ENCODE assay signal across 8 mouse cellular contexts in the genomic region with DNA sequence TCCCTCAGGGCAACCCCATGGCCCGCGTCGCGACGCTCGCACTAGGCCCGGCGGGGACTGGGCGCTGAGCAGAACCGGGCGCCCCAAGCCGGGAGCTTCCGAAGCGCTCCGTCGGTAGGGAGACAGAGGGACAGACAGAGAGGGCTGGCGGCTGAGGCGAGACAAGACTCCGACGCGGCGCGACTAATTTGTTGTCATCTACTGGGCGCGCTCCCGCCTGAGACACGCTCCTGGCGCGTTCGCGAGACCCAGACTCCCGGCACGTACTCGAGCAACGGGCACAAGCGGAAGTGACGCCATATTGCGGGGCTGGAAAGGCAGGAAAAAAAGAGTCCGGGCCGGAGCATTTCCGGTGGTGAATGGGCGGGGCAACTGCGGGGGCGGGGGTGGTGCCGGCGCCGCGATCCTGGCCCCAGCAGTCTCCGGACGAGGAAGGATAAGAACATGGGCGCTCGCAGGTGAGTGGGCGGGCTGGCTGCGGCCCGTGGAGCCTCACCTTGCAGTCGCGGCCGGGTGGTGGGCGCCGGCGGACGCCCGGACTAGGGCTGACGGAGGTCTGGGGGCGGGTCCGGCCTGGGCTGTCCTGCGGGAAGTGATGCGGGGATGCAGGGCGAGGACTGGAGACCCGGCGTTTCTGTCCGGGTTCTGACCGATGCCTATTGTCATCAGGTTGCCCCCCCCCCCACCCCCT. TPM values are rescaled to one million over a fixed set of nuclear protein-coding genes. Genes with fewer than 3 reads are reported as not detected.
DNase-seq lines count a peak whose midpoint lies in the region; ATAC-seq and TF ChIP-seq lines count a peak whose summit lies in the region.

TSS of gene Atg2b (minus strand) at position 211 of the 691 bp plus-strand sequence.

- no peaks in the 10 kb centered on the region for H3K9me3 ChIP-seq in G1E (replicated peaks)
- no peaks in the 10 kb centered on the region for H3K9me3 ChIP-seq in forebrain, embryonic 16.5 days (ENCODE audit: control insufficient read depth, low read length)
- H3K9me3 ChIP-seq in lung, embryonic 14.5 days (ENCODE audit: low read depth, low read length), result no peaks in the 10 kb centered on the region

- no peak for TF ChIP-seq POLR2A in olfactory bulb, adult 2 months (IDR thresholded peaks at IDR 0.05; ENCODE audit: insufficient read depth, low read depth, low read length)
- peak; percentile 63; the same call in 1 of the 2 replicates for TF ChIP-seq POLR2A in thymus, adult 2 months (IDR thresholded peaks at IDR 0.05; ENCODE audit: control insufficient read depth, extremely low read depth, insufficient read depth, low read length, poor library complexity)

- WGBS in forebrain, embryonic 16.5 days, result under 1% methylated on average over 69 of the region's 73 CpGs
- whole genome bisulfite sequencing in lung, embryonic 14.5 days, result 1% methylated on average over 70 of the region's 73 CpGs
- WGBS in olfactory bulb, adult 2 months, result under 1% methylated on average over 71 of the region's 73 CpGs
- WGBS in thymus, adult 2 months, result under 1% methylated on average over 72 of the region's 73 CpGs

- peak; percentile 99 for DNase-seq in G1E (ENCODE audit: low spot score)
- DNase-seq in cerebellum, adult 18-20 months, result peak; percentile 98
- DNase-seq in heart, postnatal 36 days, result peak; percentile 94 to 96
- peak; percentile 96 to 98 for DNase-seq in layer of hippocampus, adult 2 months (ENCODE audit: low spot score in 2 of 2)
- DNase-seq in lung, embryonic 14.5 days, result peak; percentile 99
- peak; percentile 93 for DNase-seq in thymus, adult 2 months

- peak within 1 kb of the TSS; percentile 86 for H3K9ac ChIP-seq in forebrain, embryonic 16.5 days (replicated peaks; ENCODE audit: low read depth, low read length)
- peak within 1 kb of the TSS; percentile 93 for H3K9ac ChIP-seq in lung, embryonic 14.5 days

- peak within 1 kb of the TSS; percentile 91 for H3K27ac ChIP-seq in forebrain, embryonic 16.5 days (ENCODE audit: low read length)
- peak within 1 kb of the TSS; percentile 94 for H3K27ac ChIP-seq in layer of hippocampus, adult 2 months
- peak within 1 kb of the TSS; percentile 93 for H3K27ac ChIP-seq in lung, embryonic 14.5 days (ENCODE audit: low read depth)
- H3K27ac ChIP-seq in olfactory bulb, adult 2 months (ENCODE audit: insufficient read depth, low read depth, low read length), result peak within 1 kb of the TSS; percentile 80
- H3K27ac ChIP-seq in thymus, adult 2 months (ENCODE audit: control insufficient read depth, insufficient read depth, low read length), result peak within 1 kb of the TSS; percentile 11

- no peaks in the 10 kb centered on the region for H3K27me3 ChIP-seq in G1E (ENCODE audit: insufficient read depth, low read length)
- no peaks in the 10 kb centered on the region for H3K27me3 ChIP-seq in forebrain, embryonic 16.5 days (replicated peaks; ENCODE audit: control insufficient read depth, insufficient read depth, low read length)
- H3K27me3 ChIP-seq in lung, embryonic 14.5 days (ENCODE audit: insufficient read depth, low read length), result no peaks in the 10 kb centered on the region
- no peaks in the 10 kb centered on the region for H3K27me3 ChIP-seq in thymus, adult 2 months (ENCODE audit: control insufficient read depth, insufficient read depth, low read length)

- H3K4me2 ChIP-seq in forebrain, embryonic 16.5 days (ENCODE audit: low read length), result peak within 1 kb of the TSS; percentile 88
- peak within 1 kb of the TSS; percentile 91 for H3K4me2 ChIP-seq in lung, embryonic 14.5 days

- H3K4me1 ChIP-seq in G1E (ENCODE audit: insufficient read depth, low read depth, low read length), result peaks cover 68% of the 10 kb centered on the region
- peaks cover 29% of the 10 kb centered on the region for H3K4me1 ChIP-seq in forebrain, embryonic 16.5 days (replicated peaks; ENCODE audit: control insufficient read depth, insufficient read depth, low read length)
- H3K4me1 ChIP-seq in lung, embryonic 14.5 days (ENCODE audit: insufficient read depth), result no peaks in the 10 kb centered on the region
- peaks cover 5% of the 10 kb centered on the region for H3K4me1 ChIP-seq in olfactory bulb, adult 2 months (ENCODE audit: control insufficient read depth, insufficient read depth, low read length)
- H3K4me1 ChIP-seq in thymus, adult 2 months (replicated peaks; ENCODE audit: control insufficient read depth, insufficient read depth, low read length), result peaks cover 8% of the 10 kb centered on the region

- intact Hi-C loops in heart, postnatal 36 days (cut with DNase I), result loop anchor here (2.0 to 10.0 kb wide), 2 partner anchors 100 to 320 kb away; partner anchors contain the start of gene Papola

- H3K36me3 ChIP-seq in G1E (replicated peaks), result peaks cover 59% of the 10 kb centered on the region
- H3K36me3 ChIP-seq in forebrain, embryonic 16.5 days (ENCODE audit: control insufficient read depth, insufficient read depth), result no peaks in the 10 kb centered on the region
- H3K36me3 ChIP-seq in lung, embryonic 14.5 days (ENCODE audit: insufficient read depth), result peaks cover 16% of the 10 kb centered on the region
- H3K36me3 ChIP-seq in thymus, adult 2 months (ENCODE audit: control insufficient read depth, insufficient read depth, low read length), result no peaks in the 10 kb centered on the region

- no peak for TF ChIP-seq CTCF in G1E (IDR thresholded peaks at IDR 0.05; ENCODE audit: low read depth, low read length)
- no peak for TF ChIP-seq CTCF in layer of hippocampus, adult 2 months (conservative IDR thresholded peaks at IDR 0.05)
- TF ChIP-seq CTCF in lung, embryonic 14.5 days (IDR thresholded peaks at IDR 0.05; ENCODE audit: low read depth), result no peak
- TF ChIP-seq CTCF in olfactory bulb, adult 2 months (IDR thresholded peaks at IDR 0.05; ENCODE audit: insufficient read depth, low read depth, low read length), result no peak
- no peak for TF ChIP-seq CTCF in thymus, adult 2 months (IDR thresholded peaks at IDR 0.05; ENCODE audit: borderline replicate concordance, control insufficient read depth, extremely low read depth, insufficient read depth, low read length, poor library complexity)

- peak within 1 kb of the TSS; percentile 87 for H3K4me3 ChIP-seq in G1E (ENCODE audit: low read depth, low read length)
- peak within 1 kb of the TSS; percentile 74 for H3K4me3 ChIP-seq in forebrain, embryonic 16.5 days (replicated peaks; ENCODE audit: low read length)
- H3K4me3 ChIP-seq in layer of hippocampus, adult 2 months, result peak within 1 kb of the TSS; percentile 97
- H3K4me3 ChIP-seq in lung, embryonic 14.5 days (ENCODE audit: low read depth, low read length), result peak within 1 kb of the TSS; percentile 94
- H3K4me3 ChIP-seq in olfactory bulb, adult 2 months (ENCODE audit: insufficient read depth, low read depth, low read length), result peak within 1 kb of the TSS; percentile 95
- peak within 1 kb of the TSS; percentile 75 for H3K4me3 ChIP-seq in thymus, adult 2 months (ENCODE audit: control insufficient read depth, insufficient read depth, low read length)

- ATAC-seq in G1E (ENCODE audit: extremely low read depth, insufficient number of reproducible peaks, low FRiP score, poor library complexity, severe bottlenecking), result peak; percentile 72
- peak; percentile 91 for ATAC-seq in forebrain, embryonic 16.5 days
- peak; percentile 90 for ATAC-seq in lung, embryonic 14.5 days (ENCODE audit: insufficient read depth)

RNA-seq across cellular contexts. Expression of gene Atg2b, which starts in this region (rescaled TPM):
- total RNA-seq in G1E (2014; fragmentation: Nextera tagmentation), result 128 and 135 TPM in 2 replicates
- 59.3 and 62.0 TPM in 2 replicates for total RNA-seq in G1E (2017)
- polyA plus RNA-seq in G1E (2012), result 21.1 and 22.0 TPM in 2 replicates
- polyA plus RNA-seq in forebrain, embryonic 16.5 days (2015; fragmentation: Nextera tagmentation; extraction: Ambion mirVana), result 17.3 and 18.4 TPM in 2 replicates
- 10 to 100 TPM; 18.4 to 20.2 TPM for total RNA-seq in heart, postnatal 36 days (2021)
- total RNA-seq in layer of hippocampus, adult 2 months (2021), result 10 to 100 TPM; 44.2 to 47.7 TPM
- polyA plus RNA-seq in lung, embryonic 14.5 days (2014; fragmentation: Nextera tagmentation; extraction: Ambion mirVana), result 17.1 and 17.7 TPM in 2 replicates
- polyA plus RNA-seq in olfactory bulb, adult 2 months (2012; ENCODE audit: insufficient read depth, insufficient read length, low replicate concordance, missing spikeins), result not detected in 2 replicates
- 25.6 and 28.3 TPM in 2 replicates for polyA plus RNA-seq in thymus, adult 2 months (2012; rRNA removed)

Comparison
In these comparisons a context has a peak if more than half of its experiments do, and no peak if none do; other contexts are left out.
1. Peak in every context shown above with its lines: DNase-seq, ATAC-seq, H3K4me3 ChIP-seq and H3K27ac ChIP-seq.
2. H3K27ac ChIP-seq: peak in every context shown above with its lines; median percentile 94 in layer of hippocampus, adult 2 months; 93 in lung, embryonic 14.5 days; 91 in forebrain, embryonic 16.5 days; 80 in olfactory bulb, adult 2 months; 11 in thymus, adult 2 months.